Mouse (Mus musculus) cerebellum, adult 11-12 months (tissue): Measurements from ENCODE around the gene Zfp72.

ENCODE experiments used
- DNase-seq: peaks from one replicate; pipeline ENCODE4 v3.0.0; 2022

Zfp72 gene

GRCm38 (mm10) chr13:74390371-74390990, at the start of gene Zfp72:
Gene Zfp72 (minus strand): TSS chr13:74390836.
- DNase-seq: peak; percentile 69

- no peak for DNase-seq
These were observed 49.3 kb upstream of the Zfp72 start for GRCm38 (mm10) chr13:74439895-74440294.

GRCm38 (mm10) chr13:74399298-74399839, 8.7 kb upstream of the Zfp72 start, which contains the start of gene Ftl1-ps1:
Gene Ftl1-ps1 (plus strand): TSS chr13:74399694.
- DNase-seq: no peak

- no peak for DNase-seq
These were observed 520 bp upstream of the Zfp72 start for GRCm38 (mm10) chr13:74391156-74391555.

- DNase-seq: no peak
These were observed 906 bp downstream of the Zfp72 start for GRCm38 (mm10) chr13:74389730-74390129.

- DNase-seq: no peak
These were observed 8.3 kb downstream of the Zfp72 start for GRCm38 (mm10) chr13:74382289-74382688.

- no peak for DNase-seq
These were observed 8.9 kb downstream of the Zfp72 start for GRCm38 (mm10) chr13:74381533-74382276.

GRCm38 (mm10) chr13:74363859-74364235, 26.8 kb downstream of the Zfp72 start, which contains the start of gene Lrrc14b:
Gene Lrrc14b (minus strand): TSS chr13:74364005.
- peak; percentile 36 for DNase-seq

GRCm38 (mm10) chr13:74363176-74363858, 27.3 kb downstream of the Zfp72 start:
- no peak for DNase-seq

- DNase-seq: no peak
These were observed 28.4 kb downstream of the Zfp72 start for GRCm38 (mm10) chr13:74362218-74362617.

GRCm38 (mm10) chr13:74356491-74356890, 34.1 kb downstream of the Zfp72 start:
- DNase-seq: no peak

- DNase-seq: no peak
These were observed 40.2 kb downstream of the Zfp72 start for GRCm38 (mm10) chr13:74350435-74350906.

- peak; percentile 96 for DNase-seq
These were observed 40.8 kb downstream of the Zfp72 start, which contains the start of the genes Sdha and Ccdc127 for GRCm38 (mm10) chr13:74349566-74350434. Gene Sdha (minus strand): TSS chr13:74350280. Gene Ccdc127 (plus strand): TSS chr13:74350309.

GRCm38 (mm10) chr13:74341036-74341435, 49.6 kb downstream of the Zfp72 start:
- DNase-seq: no peak

GRCm38 (mm10) chr13:74329321-74329720, 61.3 kb downstream of the Zfp72 start:
- no peak for DNase-seq
